Mouse (Mus musculus) kidney, adult 2 months (tissue): Measurements from ENCODE around the gene Zbtb17.

ENCODE experiments used
- CTCF ChIP-seq: fragments of 200-500 bp; conservative IDR thresholded peaks from 2 replicates; pipeline ENCODE4 v1.5.1; 2011; ENCODE audit warnings: low read depth, mild to moderate bottlenecking, control low read depth, low read length, moderate library complexity, mixed read lengths; ENCODE audit not compliant: insufficient read depth, insufficient read length
- POLR2A ChIP-seq: fragments of 200-500 bp; IDR thresholded peaks from one replicate; pipeline ENCODE4 v1.6.1; 2011; ENCODE audit warnings: low read depth, low read length, control low read depth

DNA sequence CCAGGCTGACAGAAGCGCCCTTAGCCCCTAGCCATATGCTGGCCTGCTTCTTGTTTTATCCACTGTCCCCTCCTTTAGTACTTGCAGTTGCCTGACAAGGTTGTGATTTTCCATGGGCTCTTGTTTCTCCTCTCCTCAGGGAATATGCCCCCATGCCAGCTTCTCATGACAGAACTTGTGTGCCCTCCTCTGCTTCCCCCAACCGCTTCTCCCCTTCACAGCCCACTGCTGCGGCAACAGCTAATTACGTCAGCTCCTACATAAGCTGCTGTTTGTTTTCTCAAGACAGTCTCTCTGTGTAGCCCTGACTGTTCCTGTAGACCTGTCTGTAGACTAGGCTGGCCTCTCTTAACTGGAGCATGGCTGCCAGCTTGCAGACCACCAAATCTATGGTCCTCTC is 11.1 kb downstream of the Zbtb17 start:
- TF ChIP-seq POLR2A (no peak), CTCF (no peak)
